Mouse (Mus musculus) heart, embryonic 16.5 days (tissue): Measurements from ENCODE around the gene Il17a. TPM values are rescaled to one million over a fixed set of nuclear protein-coding genes. Genes with fewer than 3 reads are reported as not detected.

ENCODE experiments used
- ATAC-seq: fragments of 200-750 bp; cut with Nextera tagmentation; replicated peaks from 2 replicates; pipeline ENCODE4 v1.8.0; 2017; ENCODE audit warnings: moderate number of reproducible peaks; ENCODE audit not compliant: insufficient read depth, low FRiP score; ENCODE audit errors: extremely low read depth
- H3K27ac ChIP-seq: fragments of 300-500 bp; sonication (generic); 2 replicates; pipeline ENCODE4 v1.5.1; 2014; ENCODE audit warnings: mild to moderate bottlenecking, low read length, control low read depth, moderate library complexity
- H3K27me3 ChIP-seq: fragments of 300-500 bp; sonication (generic); 2 replicates; pipeline ENCODE4 v1.6.1; 2014; ENCODE audit warnings: low read length, mixed read lengths; ENCODE audit not compliant: control insufficient read depth, insufficient read depth
- H3K36me3 ChIP-seq: fragments of 300-500 bp; sonication (generic); 2 replicates; pipeline ENCODE4 v1.6.1; 2014; ENCODE audit not compliant: control insufficient read depth, insufficient read depth
- H3K4me1 ChIP-seq: fragments of 300-500 bp; sonication (generic); 2 replicates; pipeline ENCODE4 v1.6.1; 2014; ENCODE audit warnings: low read length, mixed read lengths; ENCODE audit not compliant: control insufficient read depth, insufficient read depth
- H3K4me2 ChIP-seq: fragments of 300-500 bp; sonication (generic); 2 replicates; pipeline ENCODE4 v1.6.1; 2014; ENCODE audit warnings: low read depth, mild to moderate bottlenecking, control low read depth, low read length
- H3K4me3 ChIP-seq: fragments of 300-500 bp; sonication (generic); 2 replicates; pipeline ENCODE4 v1.5.1; 2014; ENCODE audit warnings: mild to moderate bottlenecking, control low read depth, low read length
- H3K9ac ChIP-seq: fragments of 300-500 bp; sonication (generic); 2 replicates; pipeline ENCODE4 v1.6.1; 2014; ENCODE audit warnings: low read length, control low read depth
- H3K9me3 ChIP-seq: fragments of 300-500 bp; sonication (generic); replicated peaks from 2 replicates; pipeline ENCODE4 v1.6.1; 2016; ENCODE audit warnings: low read length; ENCODE audit not compliant: control insufficient read depth
- WGBS: fragments of 180-500 bp; shearing (Covaris S2); extraction: QIAGEN DNeasy Blood & Tissue Kit; methylation state at CpG from one replicate; pipeline ENCODE4 v1.1.7; 2014; 5-methylcytosine and 5-hydroxymethylcytosine counted together
- polyA plus RNA-seq: library from polyadenylated mRNA; unstranded; fragments of >200 nt; fragmentation: Nextera tagmentation; extraction: Ambion mirVana; gene quantifications from 2 replicates; pipeline ENCODE4 v1.2.1, GENCODE M21; 2015

Gene Il17a
- polyA plus RNA-seq, 1 experiment from 2014 or later, result not detected

GRCm38 (mm10) chr1:20700011-20700410, 30.7 kb upstream of the Il17a start:
- Histone ChIP-seq H3K27me3 (no peaks in the 10 kb centered on the region), H3K27ac (no peak overlapping the region), H3K4me1 (no peaks in the 10 kb centered on the region), H3K9me3 (0 out of 2 replicates have a peak, but pooled peaks cover 3% of the 10 kb centered on the region), H3K36me3 (no peaks in the 10 kb centered on the region), H3K4me2 (no peak overlapping the region), H3K4me3 (no peak overlapping the region), H3K9ac (no peak overlapping the region)
- 50% methylated on average over 3 of the region's 3 CpGs for WGBS
- ATAC-seq, result no peak

DNA sequence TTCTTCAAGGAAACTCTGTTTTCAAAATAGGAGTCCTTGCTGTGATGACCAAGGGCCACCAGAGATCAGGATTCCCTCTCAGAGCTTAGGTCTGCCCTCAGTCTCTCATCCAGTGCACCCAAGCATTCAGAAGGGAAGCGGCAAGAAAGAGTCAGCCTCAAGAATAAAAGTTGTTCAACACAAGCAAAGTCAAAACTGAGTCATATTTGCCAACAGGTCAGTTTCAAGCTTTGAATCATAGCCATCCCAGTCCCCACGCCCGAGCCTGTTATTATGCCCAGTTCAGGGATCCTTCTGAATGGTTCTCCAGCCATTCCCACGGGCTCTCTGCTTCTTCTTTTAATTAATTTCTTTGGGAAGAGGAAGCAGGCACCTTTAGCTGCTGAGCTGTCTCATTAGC, 5.9 kb downstream of the Il17a start:
- Histone ChIP-seq H3K27me3 (no peaks in the 10 kb centered on the region), H3K9me3 (no peaks in the 10 kb centered on the region), H3K27ac (no peak overlapping the region), H3K4me2 (no peak overlapping the region), H3K9ac (no peak overlapping the region), H3K36me3 (no peaks in the 10 kb centered on the region), H3K4me1 (no peaks in the 10 kb centered on the region), H3K4me3 (no peak overlapping the region)
- ATAC-seq, result no peak
- 86% methylated on average over 4 of the region's 4 CpGs for WGBS

DNA sequence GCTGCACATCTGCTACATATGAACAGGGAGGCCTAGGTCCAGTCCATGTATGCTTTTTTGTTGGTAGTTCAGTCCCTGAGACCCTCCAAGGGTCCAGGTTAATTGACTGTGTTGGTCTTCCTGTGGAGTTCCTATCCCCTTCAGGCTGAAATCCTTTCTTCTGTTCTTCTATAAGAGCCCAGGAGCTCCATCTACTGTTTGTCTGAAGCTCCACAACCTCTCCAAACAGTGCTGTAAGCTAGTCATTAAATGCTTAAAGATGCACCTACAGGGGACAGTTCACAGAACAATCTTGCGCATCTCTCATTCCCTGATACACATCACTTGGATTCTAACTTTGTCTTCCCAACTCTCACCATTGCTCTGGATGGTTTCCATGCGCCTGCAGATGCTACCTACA, 7.8 kb downstream of the Il17a start:
- Histone ChIP-seq H3K4me3 (no peak overlapping the region), H3K36me3 (no peaks in the 10 kb centered on the region), H3K4me1 (no peaks in the 10 kb centered on the region), H3K9ac (no peak overlapping the region), H3K4me2 (no peak overlapping the region), H3K27me3 (no peaks in the 10 kb centered on the region), H3K27ac (no peak overlapping the region), H3K9me3 (no peaks in the 10 kb centered on the region)
- 74% methylated on average over 2 of the region's 2 CpGs for WGBS
- ATAC-seq, result no peak

DNA sequence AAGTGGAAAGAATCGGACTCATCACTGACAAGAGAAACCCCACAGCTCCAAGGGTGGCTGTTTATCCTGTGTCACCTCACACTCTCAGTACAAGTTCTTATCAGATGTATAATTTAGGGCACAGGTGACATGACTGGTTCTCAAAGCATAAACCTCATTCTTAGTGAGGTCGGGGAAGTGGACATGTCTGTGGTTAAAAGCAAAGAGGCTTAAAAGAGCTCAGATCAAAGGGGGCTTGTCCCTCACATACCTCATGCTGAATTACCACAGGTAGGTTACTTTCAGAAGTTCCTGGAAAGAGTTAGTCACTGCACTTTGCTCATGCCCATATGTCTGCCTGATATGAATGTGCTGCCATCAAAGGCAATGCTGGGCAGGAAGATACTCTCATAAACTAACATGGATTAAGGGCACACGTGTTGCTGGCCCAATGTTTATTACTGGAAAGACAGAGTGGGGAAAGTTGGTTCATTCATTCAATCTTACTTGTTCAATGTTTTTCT, 9.8 kb downstream of the Il17a start:
- Histone ChIP-seq H3K4me1 (no peaks in the 10 kb centered on the region), H3K4me2 (no peak overlapping the region), H3K9me3 (no peaks in the 10 kb centered on the region), H3K27me3 (no peaks in the 10 kb centered on the region), H3K27ac (no peak overlapping the region), H3K36me3 (no peaks in the 10 kb centered on the region), H3K9ac (no peak overlapping the region), H3K4me3 (no peak overlapping the region)
- WGBS, result 55% methylated on average over 3 of the region's 3 CpGs
- ATAC-seq, result no peak

- whole genome bisulfite sequencing, result 66% methylated on average over 10 of the region's 10 CpGs
- Histone ChIP-seq H3K9me3 (no peaks in the 10 kb centered on the region; the same call in 1 of the 2 replicates), H3K4me3 (no peak overlapping the region), H3K4me1 (no peaks in the 10 kb centered on the region), H3K9ac (no peak overlapping the region), H3K4me2 (no peak overlapping the region), H3K27me3 (no peaks in the 10 kb centered on the region), H3K27ac (no peak overlapping the region), H3K36me3 (no peaks in the 10 kb centered on the region)
- no peak for ATAC-seq
These were observed 23.7 kb downstream of the Il17a start for GRCm38 (mm10) chr1:20754439-20754838.

- no peaks in the 10 kb centered on the region for H3K36me3 ChIP-seq
- no peak for ATAC-seq
- H3K9ac ChIP-seq, result no peak overlapping the region
- H3K4me3 ChIP-seq, result no peak overlapping the region
- H3K9me3 ChIP-seq, result no peaks in the 10 kb centered on the region
- WGBS, result 74% methylated on average over 3 of the region's 3 CpGs
- H3K4me2 ChIP-seq, result no peak overlapping the region
- no peaks in the 10 kb centered on the region for H3K27me3 ChIP-seq
- H3K4me1 ChIP-seq, result no peaks in the 10 kb centered on the region
- H3K27ac ChIP-seq, result no peak overlapping the region
These were observed 26.9 kb downstream of the Il17a start for GRCm38 (mm10) chr1:20757586-20757985.

- no peak overlapping the region for H3K4me2 ChIP-seq
- H3K9ac ChIP-seq, result no peak overlapping the region
- no peak overlapping the region for H3K27ac ChIP-seq
- no peak overlapping the region for H3K4me3 ChIP-seq
- H3K27me3 ChIP-seq, result no peaks in the 10 kb centered on the region
- WGBS, result 81% methylated on average over 10 of the region's 10 CpGs
- no peaks in the 10 kb centered on the region for H3K4me1 ChIP-seq
- H3K9me3 ChIP-seq, result no peaks in the 10 kb centered on the region
- no peaks in the 10 kb centered on the region for H3K36me3 ChIP-seq
- ATAC-seq, result no peak
These were observed 29.1 kb downstream of the Il17a start for GRCm38 (mm10) chr1:20759799-20760198.

- no peak overlapping the region for H3K27ac ChIP-seq
- no peak overlapping the region for H3K9ac ChIP-seq
- no peaks in the 10 kb centered on the region for H3K36me3 ChIP-seq
- no peak for ATAC-seq
- WGBS, result 62% methylated on average over 5 of the region's 5 CpGs
- no peak overlapping the region for H3K4me3 ChIP-seq
- no peaks in the 10 kb centered on the region for H3K9me3 ChIP-seq
- H3K4me1 ChIP-seq, result no peaks in the 10 kb centered on the region
- H3K4me2 ChIP-seq, result no peak overlapping the region
- H3K27me3 ChIP-seq, result no peaks in the 10 kb centered on the region
These were observed 29.6 kb downstream of the Il17a start for GRCm38 (mm10) chr1:20760331-20760730.

DNA sequence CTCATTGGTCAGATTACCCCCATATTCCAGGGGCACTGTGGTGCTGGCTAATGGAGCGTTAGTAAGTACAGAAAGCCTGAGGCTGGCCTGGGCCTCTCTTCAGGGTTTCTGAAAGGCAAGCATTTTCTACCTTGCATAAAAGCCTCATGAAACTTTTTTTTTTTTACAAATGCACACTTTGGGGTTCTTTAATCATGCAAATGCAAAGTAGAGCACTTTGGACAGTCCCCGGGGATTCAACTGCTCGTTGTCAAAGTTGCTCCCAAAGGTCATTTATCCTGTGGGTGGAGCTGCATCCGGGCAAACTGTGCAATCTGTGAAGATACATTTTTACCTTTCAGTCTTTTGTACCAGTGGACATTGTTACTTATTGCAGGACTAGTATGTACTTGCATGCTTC, 30.7 kb downstream of the Il17a start:
- Histone ChIP-seq H3K27me3 (no peaks in the 10 kb centered on the region), H3K36me3 (no peaks in the 10 kb centered on the region), H3K27ac (no peak overlapping the region), H3K4me1 (no peaks in the 10 kb centered on the region), H3K4me2 (no peak overlapping the region), H3K9me3 (no peaks in the 10 kb centered on the region), H3K4me3 (no peak overlapping the region), H3K9ac (no peak overlapping the region)
- WGBS, result 76% methylated on average over 4 of the region's 4 CpGs
- no peak for ATAC-seq

- Histone ChIP-seq H3K4me3 (no peak overlapping the region), H3K9me3 (no peaks in the 10 kb centered on the region), H3K27me3 (no peaks in the 10 kb centered on the region), H3K9ac (no peak overlapping the region), H3K27ac (no peak overlapping the region), H3K4me2 (no peak overlapping the region), H3K4me1 (no peaks in the 10 kb centered on the region), H3K36me3 (no peaks in the 10 kb centered on the region)
- 70% methylated on average over 6 of the region's 6 CpGs for WGBS
- no peak for ATAC-seq
These were observed 35.8 kb downstream of the Il17a start for GRCm38 (mm10) chr1:20766526-20766925.
